Mouse (Mus musculus) ES-E14 (cell line): ENCODE data around the gene Sfi1.
"Not testable (repeated sequence)": the region's sequence is repeated elsewhere in the genome, so short reads cannot be mapped to it uniquely, and the experiment has no call there.

Source experiments
- HCFC1 ChIP-seq: IDR thresholded peaks from 2 replicates; pipeline ENCODE4 v1.6.1; 2012; ENCODE audit warnings: low read length, inconsistent platforms, borderline replicate concordance; ENCODE audit not compliant: insufficient read depth
- MAFK ChIP-seq: IDR thresholded peaks from 2 replicates; pipeline ENCODE4 v1.6.1; 2014; ENCODE audit warnings: mild to moderate bottlenecking, low read depth, low read length, inconsistent platforms; ENCODE audit not compliant: insufficient read depth

- not testable (repeated sequence) for TF ChIP-seq MAFK, HCFC1
Observed at GRCm38 (mm10) chr11:3125922-3126321, 67.3 kb downstream of the Sfi1 start.
